Mouse (Mus musculus) megakaryocyte, embryonic 14.5 days (primary cell): ENCODE measurements around the gene Rab10.

Experiments used
- FLI1 ChIP-seq: IDR thresholded peaks from 2 replicates; pipeline ENCODE4 v1.6.1; 2012; ENCODE audit warnings: low read length, inconsistent platforms, mixed read lengths
- GATA1 ChIP-seq: IDR thresholded peaks from 3 replicates; pipeline ENCODE4 v1.6.1; 2012; ENCODE audit warnings: mixed read lengths, low read length, inconsistent platforms, borderline replicate concordance

DNA sequence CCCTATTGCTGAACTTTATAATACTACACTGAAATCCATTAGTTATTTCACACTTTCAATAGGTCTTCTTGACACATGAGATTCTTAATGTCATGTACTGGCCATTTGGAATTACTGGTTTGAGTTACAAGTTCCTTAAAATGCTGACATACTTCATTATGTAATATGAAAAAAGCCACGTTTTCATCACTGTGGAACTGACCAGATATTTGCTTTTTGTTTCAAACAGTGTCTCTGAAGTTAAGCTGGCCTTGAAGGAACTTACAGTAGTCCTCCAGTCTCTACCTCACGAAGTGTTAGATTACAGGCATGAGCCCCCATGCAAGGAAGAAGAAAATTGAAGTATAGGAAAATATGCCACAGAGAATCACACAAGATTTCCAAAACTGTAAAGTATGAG is 27.2 kb downstream of the Rab10 start:
- no peak for TF ChIP-seq FLI1
- TF ChIP-seq GATA1 = no peak
